Mouse (Mus musculus): ENCODE results near the gene Agap1. TPM values are rescaled to one million over a fixed set of nuclear protein-coding genes. Genes with fewer than 3 reads are reported as not detected.

The Agap1 gene
- polyA plus RNA-seq, 1 experiment from 2014 or later = 24.6 TPM

DNA sequence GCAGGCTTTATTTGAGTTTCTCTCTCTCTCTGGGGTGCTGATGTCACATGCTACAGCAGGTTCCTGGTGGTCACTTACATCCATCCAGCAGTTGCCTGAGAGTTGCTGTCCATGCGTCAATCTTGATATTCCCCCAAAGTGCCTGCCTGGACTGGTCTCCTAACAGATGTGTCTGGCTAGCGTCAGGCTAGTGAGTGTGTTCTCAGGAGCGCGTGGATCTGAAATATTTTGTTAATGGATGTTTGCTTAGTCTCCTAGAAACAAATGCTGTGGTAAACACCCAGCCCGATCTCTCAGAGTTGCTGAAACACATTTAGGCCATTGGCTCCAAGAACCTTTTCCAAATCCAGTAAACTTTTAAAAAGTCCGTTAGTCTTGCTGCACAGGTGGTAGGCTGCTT, 161.9 kb downstream of the Agap1 start:
- WGBS = 83% methylated on average over 6 of the region's 6 CpGs

GRCm38 (mm10) chr1:89617336-89617735, 162.7 kb downstream of the Agap1 start:
- H3K27ac ChIP-seq = no peak overlapping the region
- 84% methylated on average over 9 of the region's 9 CpGs for WGBS
- H3K4me3 ChIP-seq = no peak overlapping the region
- H3K27me3 ChIP-seq = no peaks in the 10 kb centered on the region
- H3K4me1 ChIP-seq = peaks cover 4% of the 10 kb centered on the region; the same call in 1 of the 2 replicates
- 0 out of 2 replicates have a peak, but pooled peaks cover 2% of the 10 kb centered on the region for H3K36me3 ChIP-seq
- no peak overlapping the region for H3K4me2 ChIP-seq (replicated peaks)
- no peak overlapping the region for H3K9ac ChIP-seq
- ATAC-seq (ENCODE audit: insufficient number of reproducible peaks, insufficient read depth, low FRiP score, low TSS enrichment) = no peak
- no peaks in the 10 kb centered on the region for H3K9me3 ChIP-seq

More for the DNA sequence above, 161.9 kb downstream of the Agap1 start:
- H3K4me3 ChIP-seq = no peak overlapping the region
- H3K9ac ChIP-seq = no peak overlapping the region
- peaks cover 4% of the 10 kb centered on the region; the same call in 1 of the 2 replicates for H3K4me1 ChIP-seq
- H3K9me3 ChIP-seq = no peaks in the 10 kb centered on the region
- H3K4me2 ChIP-seq (replicated peaks) = no peak overlapping the region
- no peak overlapping the region for H3K27ac ChIP-seq
- H3K36me3 ChIP-seq = 0 out of 2 replicates have a peak, but pooled peaks cover 10% of the 10 kb centered on the region
- no peaks in the 10 kb centered on the region for H3K27me3 ChIP-seq
- ATAC-seq (ENCODE audit: insufficient number of reproducible peaks, insufficient read depth, low FRiP score, low TSS enrichment) = no peak

DNA sequence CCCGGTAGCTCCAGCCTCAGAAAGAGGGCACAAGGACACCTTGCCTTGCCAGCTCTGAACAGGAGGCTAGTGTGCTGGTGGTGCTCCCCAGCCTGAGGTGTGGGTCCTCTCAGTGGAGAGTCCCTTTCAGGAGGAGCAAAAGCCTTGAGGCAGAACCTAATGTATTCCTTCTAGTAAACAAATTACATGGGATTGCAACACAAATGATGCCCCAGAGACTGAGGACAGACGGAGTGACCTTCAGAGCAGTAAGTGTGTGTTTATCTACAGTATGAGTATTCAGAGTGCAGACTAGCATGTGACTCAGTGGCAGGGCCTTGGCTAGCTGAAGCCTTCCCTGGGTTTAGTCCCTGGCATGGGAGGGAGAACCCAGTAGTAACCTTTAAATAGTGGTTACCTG, 165.4 kb downstream of the Agap1 start:
- ATAC-seq (ENCODE audit: insufficient number of reproducible peaks, insufficient read depth, low FRiP score, low TSS enrichment) = no peak
- Histone ChIP-seq H3K4me3 (no peak overlapping the region), H3K27ac (no peak overlapping the region), H3K4me2 (replicated peaks) (no peak overlapping the region), H3K9me3 (no peaks in the 10 kb centered on the region), H3K27me3 (no peaks in the 10 kb centered on the region), H3K9ac (no peak overlapping the region), H3K4me1 (peaks cover 4% of the 10 kb centered on the region; the same call in 1 of the 2 replicates), H3K36me3 (0 out of 2 replicates have a peak, but pooled peaks cover 3% of the 10 kb centered on the region)
- WGBS = 80% methylated on average over 2 of the region's 2 CpGs

DNA sequence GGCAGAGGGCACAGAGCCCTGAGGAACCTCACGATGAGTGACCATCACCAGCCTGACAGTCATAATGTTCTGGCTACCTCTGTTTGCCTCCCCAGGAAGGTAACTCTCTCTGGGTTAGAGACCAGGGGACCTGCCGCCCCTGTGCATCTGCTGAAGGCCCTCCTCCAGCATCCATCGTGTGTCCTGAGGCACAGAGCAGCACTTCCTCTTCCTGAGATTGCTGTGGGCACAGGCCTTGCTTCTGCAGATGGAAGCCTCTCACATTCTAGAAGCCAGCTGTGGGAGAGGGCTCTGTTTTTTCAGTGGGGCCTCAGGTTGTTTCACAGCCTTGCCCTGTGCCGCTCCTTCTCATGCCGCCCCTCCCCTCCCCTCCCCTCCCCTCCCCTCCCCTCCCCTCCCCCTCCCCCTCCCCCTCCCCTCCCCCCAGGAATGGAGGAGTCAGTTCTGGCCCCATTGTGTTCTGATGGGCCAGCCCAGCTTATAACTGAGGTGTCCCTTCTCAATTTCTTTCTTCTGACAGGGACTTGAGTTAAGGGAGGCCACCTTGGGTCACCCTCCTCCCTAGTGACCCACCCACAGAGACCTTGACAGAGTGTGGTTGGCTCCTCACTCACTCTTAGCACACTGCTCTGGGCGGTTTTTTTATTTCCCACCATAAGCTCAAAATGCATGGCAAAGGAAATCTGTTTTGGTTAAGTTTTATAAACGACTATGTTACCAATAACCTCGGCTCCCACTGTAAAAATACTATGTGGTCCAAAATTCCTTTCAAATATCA, 166.6 kb downstream of the Agap1 start:
- Histone ChIP-seq H3K9ac (no peak overlapping the region), H3K27me3 (no peaks in the 10 kb centered on the region), H3K9me3 (no peaks in the 10 kb centered on the region), H3K4me1 (peaks cover 4% of the 10 kb centered on the region; the same call in 1 of the 2 replicates), H3K4me3 (no peak overlapping the region), H3K4me2 (replicated peaks) (no peak overlapping the region), H3K27ac (no peak overlapping the region), H3K36me3 (0 out of 2 replicates have a peak, but pooled peaks cover 3% of the 10 kb centered on the region)
- no peak for ATAC-seq (ENCODE audit: insufficient number of reproducible peaks, insufficient read depth, low FRiP score, low TSS enrichment)
- 49% methylated on average over 8 of the region's 8 CpGs for WGBS

DNA sequence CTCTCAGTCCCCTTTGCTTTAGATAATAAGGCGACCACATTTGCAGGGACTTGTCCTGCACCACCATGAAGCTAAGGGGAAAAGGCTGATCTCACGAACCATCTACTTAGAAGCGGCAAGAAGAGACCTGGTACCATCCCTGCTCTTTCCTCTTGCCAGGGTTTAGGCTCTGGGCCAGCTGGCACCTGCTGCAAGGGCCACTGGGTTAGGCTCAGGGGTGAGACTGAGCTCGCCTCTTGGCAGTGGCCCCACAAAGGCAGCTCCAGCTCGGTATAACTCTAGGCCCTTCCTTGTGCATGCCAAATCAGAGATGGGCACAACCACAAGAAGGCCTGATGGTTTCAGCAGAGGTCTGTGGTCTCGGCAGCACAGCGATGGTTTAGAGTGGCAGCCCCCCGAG, 167.3 kb downstream of the Agap1 start:
- Histone ChIP-seq H3K4me1 (peaks cover 4% of the 10 kb centered on the region; the same call in 1 of the 2 replicates), H3K27me3 (no peaks in the 10 kb centered on the region), H3K9ac (no peak overlapping the region), H3K9me3 (no peaks in the 10 kb centered on the region), H3K4me2 (replicated peaks) (no peak overlapping the region), H3K4me3 (no peak overlapping the region), H3K27ac (no peak overlapping the region), H3K36me3 (0 out of 2 replicates have a peak, but pooled peaks cover 3% of the 10 kb centered on the region)
- no peak for ATAC-seq (ENCODE audit: insufficient number of reproducible peaks, insufficient read depth, low FRiP score, low TSS enrichment)
- WGBS = 83% methylated on average over 8 of the region's 8 CpGs

DNA sequence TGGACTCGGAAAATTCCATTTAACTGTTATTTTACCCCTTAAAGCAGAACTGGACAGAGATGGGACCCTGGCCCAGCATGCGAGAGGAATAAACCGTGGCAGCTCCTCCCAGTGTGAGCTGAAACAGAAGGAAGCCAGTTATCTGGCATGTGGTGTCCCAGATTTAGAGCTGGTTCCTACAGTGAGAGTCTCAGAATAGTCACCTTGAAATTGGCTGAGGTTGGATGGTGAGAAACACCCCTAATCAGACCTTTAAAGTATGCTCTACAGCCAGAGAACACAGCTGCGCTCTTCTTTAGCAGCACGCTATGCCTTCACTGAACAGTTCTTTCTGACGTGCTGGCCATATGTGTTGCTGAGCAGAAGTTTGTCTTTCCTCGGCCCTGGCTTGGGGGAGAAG, 168.2 kb downstream of the Agap1 start:
- H3K36me3 ChIP-seq = 0 out of 2 replicates have a peak, but pooled peaks cover 3% of the 10 kb centered on the region
- H3K4me2 ChIP-seq (replicated peaks) = no peak overlapping the region
- no peak for ATAC-seq (ENCODE audit: insufficient number of reproducible peaks, insufficient read depth, low FRiP score, low TSS enrichment)
- 87% methylated on average over 7 of the region's 7 CpGs for WGBS
- H3K4me3 ChIP-seq = no peak overlapping the region
- H3K27ac ChIP-seq = no peak overlapping the region
- no peaks in the 10 kb centered on the region for H3K9me3 ChIP-seq
- H3K9ac ChIP-seq = no peak overlapping the region
- H3K27me3 ChIP-seq = no peaks in the 10 kb centered on the region
- H3K4me1 ChIP-seq = peaks cover 4% of the 10 kb centered on the region; the same call in 1 of the 2 replicates

- Histone ChIP-seq H3K4me2 (replicated peaks) (no peak overlapping the region), H3K27me3 (no peaks in the 10 kb centered on the region), H3K4me3 (no peak overlapping the region), H3K4me1 (peaks cover 4% of the 10 kb centered on the region; the same call in 1 of the 2 replicates), H3K27ac (no peak overlapping the region), H3K36me3 (0 out of 2 replicates have a peak, but pooled peaks cover 12% of the 10 kb centered on the region), H3K9me3 (no peaks in the 10 kb centered on the region), H3K9ac (no peak overlapping the region)
- 84% methylated on average over 4 of the region's 4 CpGs for WGBS
- no peak for ATAC-seq (ENCODE audit: insufficient number of reproducible peaks, insufficient read depth, low FRiP score, low TSS enrichment)
These were observed 170.7 kb downstream of the Agap1 start for GRCm38 (mm10) chr1:89625312-89625711.

DNA sequence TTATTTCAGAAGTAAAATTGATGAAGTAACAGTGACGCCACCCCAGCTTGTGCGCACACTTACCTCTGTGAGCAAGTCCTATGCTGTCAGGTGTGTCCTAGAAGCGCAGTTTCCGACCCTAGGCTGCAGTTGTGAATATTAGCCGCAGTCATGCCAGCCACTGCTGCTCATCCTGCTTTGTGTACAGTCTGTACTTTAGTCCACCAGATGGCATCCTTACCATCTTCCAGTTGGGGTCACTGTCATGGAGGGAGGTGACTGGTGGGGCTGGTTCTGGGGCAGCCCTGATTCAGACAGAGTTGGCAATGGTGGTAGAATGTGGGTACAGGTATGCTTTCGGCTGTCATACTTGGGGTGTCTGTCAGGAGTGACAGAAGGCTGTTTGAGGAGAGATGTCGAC, 171.4 kb downstream of the Agap1 start:
- no peak for ATAC-seq (ENCODE audit: insufficient number of reproducible peaks, insufficient read depth, low FRiP score, low TSS enrichment)
- Histone ChIP-seq H3K27ac (no peak overlapping the region), H3K27me3 (no peaks in the 10 kb centered on the region), H3K4me1 (peaks cover 2% of the 10 kb centered on the region; the same call in 1 of the 2 replicates), H3K36me3 (0 out of 2 replicates have a peak, but pooled peaks cover 12% of the 10 kb centered on the region), H3K4me2 (replicated peaks) (no peak overlapping the region), H3K4me3 (no peak overlapping the region), H3K9me3 (no peaks in the 10 kb centered on the region), H3K9ac (no peak overlapping the region)
- WGBS = 93% methylated on average over 7 of the region's 7 CpGs

DNA sequence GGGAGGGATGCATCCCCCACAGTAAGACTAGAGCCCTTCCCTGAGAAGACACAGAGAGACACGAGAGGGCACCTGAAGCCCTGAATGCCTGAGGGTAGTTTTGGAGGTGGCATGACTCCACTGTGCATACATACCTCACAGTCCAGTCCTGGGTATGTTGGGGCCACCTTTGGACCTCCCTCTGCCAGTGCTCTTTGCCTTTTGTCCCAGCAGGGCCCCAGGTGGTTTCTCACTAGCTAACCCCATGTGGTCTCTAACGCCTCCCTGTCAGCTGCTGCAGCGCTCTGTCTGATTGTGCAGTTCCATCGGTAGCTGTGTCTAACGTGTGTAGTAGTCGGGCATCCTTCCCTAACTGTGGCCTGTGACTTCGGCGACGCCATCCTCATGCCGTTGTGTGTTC, 172.3 kb downstream of the Agap1 start:
- ATAC-seq (ENCODE audit: insufficient number of reproducible peaks, insufficient read depth, low FRiP score, low TSS enrichment) = no peak
- Histone ChIP-seq H3K4me2 (replicated peaks) (no peak overlapping the region), H3K9me3 (no peaks in the 10 kb centered on the region), H3K36me3 (0 out of 2 replicates have a peak, but pooled peaks cover 12% of the 10 kb centered on the region), H3K9ac (no peak overlapping the region), H3K4me1 (no peaks in the 10 kb centered on the region), H3K27ac (no peak overlapping the region), H3K4me3 (no peak overlapping the region), H3K27me3 (no peaks in the 10 kb centered on the region)
- WGBS = 78% methylated on average over 10 of the region's 10 CpGs

GRCm38 (mm10) chr1:89627650-89628049, 173.0 kb downstream of the Agap1 start:
- no peaks in the 10 kb centered on the region for H3K27me3 ChIP-seq
- H3K4me3 ChIP-seq = no peak overlapping the region
- H3K4me1 ChIP-seq = no peaks in the 10 kb centered on the region
- WGBS = 62% methylated on average over 3 of the region's 3 CpGs
- H3K36me3 ChIP-seq = 0 out of 2 replicates have a peak, but pooled peaks cover 12% of the 10 kb centered on the region
- H3K9me3 ChIP-seq = no peaks in the 10 kb centered on the region
- no peak overlapping the region for H3K9ac ChIP-seq
- ATAC-seq (ENCODE audit: insufficient number of reproducible peaks, insufficient read depth, low FRiP score, low TSS enrichment) = no peak
- no peak overlapping the region for H3K27ac ChIP-seq
- H3K4me2 ChIP-seq (replicated peaks) = no peak overlapping the region

DNA sequence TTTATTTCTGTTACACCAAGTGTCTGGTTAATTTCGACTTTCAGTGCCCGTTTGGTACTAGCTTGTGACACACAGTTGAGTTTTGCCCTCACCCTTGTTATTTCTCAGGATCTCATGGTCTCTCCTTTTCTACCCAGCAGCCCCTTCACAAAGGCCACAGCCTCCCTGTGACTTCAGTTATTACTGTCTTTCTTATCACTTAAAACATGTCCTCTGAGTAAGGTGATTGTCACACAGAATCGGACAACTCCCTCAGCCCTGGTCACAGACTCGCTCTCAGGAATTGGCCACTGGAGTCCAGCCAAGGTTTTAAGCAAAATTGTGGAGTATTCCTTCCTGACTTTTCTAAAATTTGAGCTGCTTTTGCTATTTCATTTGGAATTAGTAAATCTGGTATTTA, 176.2 kb downstream of the Agap1 start:
- no peaks in the 10 kb centered on the region for H3K27me3 ChIP-seq
- H3K9me3 ChIP-seq = no peaks in the 10 kb centered on the region
- peaks cover 25% of the 10 kb centered on the region for H3K36me3 ChIP-seq
- no peaks in the 10 kb centered on the region for H3K4me1 ChIP-seq
- no peak overlapping the region for H3K9ac ChIP-seq
- H3K4me3 ChIP-seq = no peak overlapping the region
- H3K27ac ChIP-seq = no peak overlapping the region
- no peak for ATAC-seq (ENCODE audit: insufficient number of reproducible peaks, insufficient read depth, low FRiP score, low TSS enrichment)
- no peak overlapping the region for H3K4me2 ChIP-seq (replicated peaks)
- 90% methylated on average over 4 of the region's 4 CpGs for WGBS

DNA sequence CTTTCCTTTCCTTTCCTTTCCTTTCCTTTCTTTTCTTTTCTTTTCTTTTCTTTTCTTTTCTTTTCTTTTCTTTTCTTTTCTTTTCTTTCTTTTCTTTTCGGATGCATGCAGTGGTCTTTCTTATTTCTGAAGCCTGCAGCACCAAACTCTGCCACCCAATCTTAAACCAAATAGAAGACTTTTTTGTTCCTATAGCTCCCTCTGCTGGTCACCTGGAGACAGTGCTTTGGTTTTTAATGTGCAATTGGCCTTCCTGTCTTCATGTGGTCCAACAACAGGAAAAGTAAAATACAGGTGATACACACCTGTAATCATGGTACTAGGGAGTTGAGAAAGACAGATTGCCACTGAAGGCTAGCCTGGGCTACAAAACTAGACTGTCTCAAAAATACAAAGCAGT, 177.1 kb downstream of the Agap1 start:
- 29% methylated on average over 1 of the region's 1 CpGs for WGBS
- H3K9me3 ChIP-seq = no peaks in the 10 kb centered on the region
- ATAC-seq (ENCODE audit: insufficient number of reproducible peaks, insufficient read depth, low FRiP score, low TSS enrichment) = no peak
- peaks cover 32% of the 10 kb centered on the region for H3K36me3 ChIP-seq
- H3K9ac ChIP-seq = no peak overlapping the region
- no peak overlapping the region for H3K27ac ChIP-seq
- no peaks in the 10 kb centered on the region for H3K27me3 ChIP-seq
- H3K4me1 ChIP-seq = no peaks in the 10 kb centered on the region
- no peak overlapping the region for H3K4me2 ChIP-seq (replicated peaks)
- no peak overlapping the region for H3K4me3 ChIP-seq

All from embryonic facial prominence, embryonic 12.5 days (tissue).